Mouse (Mus musculus) stomach, adult 2 months (tissue): ENCODE data around the gene Hist2h2ac. TPM values are rescaled to one million over a fixed set of nuclear protein-coding genes. Genes with fewer than 3 reads are reported as not detected.

Source experiments
- polyA plus RNA-seq: library from polyadenylated mRNA; depleted of rRNA; stranded (reverse); fragments of >200 nt; gene quantifications from 2 replicates; pipeline ENCODE4 v1.2.3, GENCODE M21; 2012; rRNA removed

The Hist2h2ac gene
- 3.6 and 7.2 TPM in 2 replicates for polyA plus RNA-seq

DNA sequence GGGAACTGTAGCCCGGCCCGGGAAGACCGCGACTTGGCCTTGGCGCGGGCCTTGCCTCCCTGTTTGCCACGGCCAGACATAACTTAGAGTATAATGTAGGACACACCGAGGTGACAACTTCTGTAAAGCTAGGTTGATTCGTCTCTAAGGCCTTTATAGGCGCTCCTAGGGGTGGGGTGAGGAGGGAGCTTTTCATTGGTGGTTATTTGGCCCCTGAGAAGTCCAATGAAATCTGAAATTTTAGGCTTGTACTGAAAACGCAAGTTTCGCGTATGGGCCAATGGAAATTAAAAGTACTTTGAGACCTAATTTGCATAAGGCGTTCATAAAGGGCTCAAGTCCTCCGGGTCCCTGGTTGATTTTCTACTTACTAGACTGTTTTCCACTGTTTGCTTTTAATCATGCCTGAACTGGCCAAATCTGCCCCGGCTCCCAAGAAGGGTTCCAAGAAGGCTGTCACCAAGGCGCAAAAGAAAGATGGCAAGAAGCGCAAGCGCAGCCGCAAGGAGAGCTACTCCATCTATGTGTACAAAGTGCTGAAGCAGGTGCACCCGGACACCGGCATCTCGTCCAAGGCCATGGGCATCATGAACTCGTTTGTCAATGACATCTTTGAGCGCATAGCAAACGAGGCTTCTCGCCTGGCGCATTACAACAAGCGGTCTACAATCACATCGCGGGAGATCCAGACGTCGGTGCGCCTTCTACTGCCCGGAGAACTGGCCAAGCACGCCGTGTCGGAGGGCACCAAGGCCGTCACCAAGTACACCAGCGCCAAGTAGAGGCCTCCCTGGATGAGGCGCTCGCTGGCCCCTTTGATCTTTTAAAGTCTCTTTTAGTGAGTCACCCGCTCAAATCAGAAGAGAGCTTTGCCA lies at the start of gene Hist2h2ac, which contains the start of gene Hist2h2be:
Hist2h2ac (minus strand) TSS at position 116 of the 875 bp plus-strand sequence.
Hist2h2be (plus strand) TSS at position 355 of the 875 bp plus-strand sequence.

DNA sequence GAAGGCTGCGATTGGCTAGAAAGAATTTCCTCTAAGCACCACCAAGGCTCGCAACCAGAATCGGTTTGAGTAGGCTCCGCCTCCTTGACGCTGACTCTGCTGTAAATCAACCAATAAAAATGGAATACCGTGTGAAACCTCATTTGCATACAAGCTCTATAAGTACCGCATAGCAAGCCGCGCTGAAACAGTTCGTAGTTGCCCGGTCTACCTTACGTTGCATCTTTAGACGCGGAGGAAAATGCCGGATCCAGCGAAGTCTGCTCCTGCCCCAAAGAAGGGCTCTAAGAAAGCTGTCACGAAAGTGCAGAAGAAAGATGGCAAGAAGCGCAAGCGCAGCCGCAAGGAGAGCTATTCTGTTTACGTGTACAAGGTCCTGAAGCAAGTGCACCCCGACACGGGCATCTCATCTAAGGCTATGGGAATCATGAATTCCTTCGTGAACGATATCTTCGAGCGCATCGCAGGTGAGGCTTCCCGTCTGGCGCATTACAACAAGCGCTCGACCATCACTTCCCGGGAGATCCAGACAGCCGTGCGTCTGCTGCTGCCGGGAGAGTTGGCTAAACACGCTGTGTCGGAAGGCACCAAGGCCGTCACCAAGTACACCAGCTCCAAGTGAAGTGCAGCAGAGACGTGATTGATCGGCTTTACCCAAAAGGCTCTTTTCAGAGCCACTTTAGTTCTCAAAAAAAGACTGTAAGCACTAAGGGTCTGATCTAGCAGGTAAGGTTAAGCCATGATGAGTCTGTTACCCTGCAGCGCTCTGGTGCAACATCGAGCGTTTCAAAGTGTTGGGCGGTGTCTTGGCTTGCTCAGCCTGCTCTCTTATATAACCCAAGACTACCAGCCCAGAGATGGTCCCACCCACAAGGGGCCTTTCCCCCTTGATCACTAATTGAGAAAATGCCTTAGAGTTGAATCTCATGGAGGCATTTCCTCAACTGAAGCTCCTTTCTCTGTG lies 49.1 kb upstream of the Hist2h2ac start, which contains the start of gene Hist2h2bb:
Hist2h2bb (plus strand) TSS at position 242 of the 964 bp plus-strand sequence.

DNA sequence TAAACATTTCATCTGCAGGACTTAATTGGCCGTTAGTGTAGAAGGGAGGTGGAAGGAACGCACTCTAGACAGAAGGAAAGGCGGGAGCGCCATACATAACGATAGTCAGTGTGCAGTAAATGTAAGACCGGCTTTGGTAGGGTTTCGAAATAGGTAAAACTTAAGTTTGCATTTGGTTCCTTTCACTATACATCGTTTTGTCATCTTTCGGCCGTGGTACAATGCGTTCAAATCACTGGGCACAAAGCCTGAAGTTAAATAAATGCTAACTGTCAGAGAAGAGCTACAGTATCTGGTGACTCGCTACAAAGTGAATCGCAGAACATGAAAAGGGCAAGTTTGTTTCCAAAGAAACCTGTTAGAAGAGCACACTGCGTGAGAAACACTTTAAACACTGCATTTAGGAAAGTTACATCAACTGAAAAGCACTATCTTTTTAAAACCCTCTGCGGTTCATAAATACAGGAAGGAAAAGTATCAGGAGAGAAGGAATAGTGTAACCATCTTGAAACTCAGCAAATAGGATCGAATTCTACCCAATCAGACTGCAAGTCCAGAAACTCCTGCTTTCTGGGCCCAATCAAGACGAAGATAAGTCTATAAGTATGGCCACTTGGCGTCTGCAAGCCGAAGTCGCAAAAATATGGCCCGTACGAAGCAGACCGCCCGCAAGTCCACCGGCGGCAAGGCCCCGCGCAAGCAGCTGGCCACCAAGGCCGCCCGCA lies 47.5 kb upstream of the Hist2h2ac start, which contains the start of gene Hist2h3b:
Hist2h3b (plus strand) TSS at position 604 of the 725 bp plus-strand sequence.

DNA sequence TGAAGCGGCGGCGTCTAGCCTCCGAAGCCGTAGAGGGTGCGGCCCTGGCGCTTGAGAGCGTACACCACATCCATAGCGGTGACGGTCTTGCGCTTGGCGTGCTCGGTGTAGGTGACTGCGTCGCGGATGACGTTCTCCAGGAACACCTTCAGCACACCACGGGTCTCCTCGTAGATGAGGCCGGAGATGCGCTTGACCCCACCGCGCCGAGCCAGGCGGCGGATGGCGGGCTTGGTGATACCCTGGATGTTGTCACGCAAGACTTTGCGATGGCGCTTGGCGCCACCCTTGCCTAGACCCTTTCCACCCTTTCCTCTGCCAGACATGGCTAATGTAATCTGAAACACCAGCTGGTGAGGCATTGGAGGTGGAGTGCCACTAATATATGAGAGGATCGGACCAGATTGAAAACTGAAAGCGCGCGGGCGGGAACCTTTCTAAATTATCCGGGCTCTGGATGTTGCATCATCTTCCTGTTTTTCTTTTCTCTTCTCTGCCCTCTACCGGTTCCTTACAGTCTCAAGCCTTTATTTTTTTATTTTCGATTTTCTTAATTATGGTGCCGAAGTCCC lies 42.4 kb upstream of the Hist2h2ac start, which contains the start of gene Hist2h4:
Hist2h4 (minus strand) TSS at position 333 of the 572 bp plus-strand sequence.

DNA sequence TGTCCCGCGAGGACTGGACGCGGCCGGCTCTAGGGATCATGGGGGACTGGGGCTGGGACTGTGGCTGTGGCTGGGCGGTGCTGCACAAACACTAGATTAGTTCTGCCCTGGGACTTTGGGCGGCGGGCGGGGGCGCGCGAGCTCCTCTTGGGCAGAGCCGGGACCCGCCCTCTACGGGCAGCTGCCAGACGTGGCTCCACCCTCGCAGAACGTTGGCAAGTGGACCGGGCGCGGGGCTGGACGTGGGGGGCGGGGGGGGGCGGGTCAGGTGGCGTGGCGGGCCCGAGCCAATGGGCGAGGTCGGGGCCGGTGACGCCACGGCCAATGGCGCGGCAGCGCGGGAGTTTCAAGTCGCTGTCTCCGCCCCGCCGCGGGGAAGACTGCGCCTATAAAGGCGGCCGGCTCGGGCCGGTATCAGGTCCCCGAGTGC lies 25.8 kb upstream of the Hist2h2ac start, which contains the start of gene Hist2h3c1:
Hist2h3c1 (plus strand) TSS at position 259 of the 430 bp plus-strand sequence.

DNA sequence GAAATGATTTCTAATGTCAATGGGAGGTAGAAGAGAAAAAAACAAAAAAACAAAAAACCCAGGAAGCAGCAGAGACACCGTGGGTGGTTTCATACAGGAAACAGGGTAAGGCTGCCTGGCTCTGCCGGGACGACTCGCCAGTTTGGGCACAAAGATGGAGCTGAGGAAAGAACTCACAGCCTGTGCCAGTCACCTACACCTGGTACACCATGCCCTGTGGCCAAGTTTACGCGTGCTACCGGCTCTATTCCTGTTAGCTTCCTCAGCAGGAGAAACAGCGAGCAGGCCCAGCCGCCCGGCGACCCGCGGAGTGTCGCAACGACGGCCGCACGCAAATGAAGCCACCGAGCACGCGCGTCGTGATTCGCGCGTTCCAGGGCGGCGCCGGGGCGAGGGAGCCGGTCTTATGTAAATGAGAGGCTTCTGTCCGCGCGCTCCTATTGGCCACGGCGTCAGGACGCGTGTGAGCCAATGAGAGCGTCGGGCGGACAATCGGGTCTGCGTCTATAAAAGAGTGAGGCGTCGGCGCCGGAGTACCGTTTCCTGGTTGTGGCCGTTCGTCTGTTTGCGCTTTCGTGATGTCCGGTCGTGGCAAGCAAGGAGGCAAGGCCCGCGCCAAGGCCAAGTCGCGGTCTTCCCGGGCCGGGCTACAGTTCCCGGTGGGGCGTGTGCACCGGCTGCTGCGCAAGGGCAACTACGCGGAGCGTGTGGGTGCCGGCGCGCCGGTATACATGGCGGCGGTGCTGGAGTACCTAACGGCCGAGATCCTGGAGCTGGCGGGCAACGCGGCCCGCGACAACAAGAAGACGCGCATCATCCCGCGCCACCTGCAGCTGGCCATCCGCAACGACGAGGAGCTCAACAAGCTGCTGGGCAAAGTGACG lies 24.6 kb upstream of the Hist2h2ac start, which contains the start of gene Hist2h2aa1:
Hist2h2aa1 (plus strand) TSS at position 495 of the 884 bp plus-strand sequence.

DNA sequence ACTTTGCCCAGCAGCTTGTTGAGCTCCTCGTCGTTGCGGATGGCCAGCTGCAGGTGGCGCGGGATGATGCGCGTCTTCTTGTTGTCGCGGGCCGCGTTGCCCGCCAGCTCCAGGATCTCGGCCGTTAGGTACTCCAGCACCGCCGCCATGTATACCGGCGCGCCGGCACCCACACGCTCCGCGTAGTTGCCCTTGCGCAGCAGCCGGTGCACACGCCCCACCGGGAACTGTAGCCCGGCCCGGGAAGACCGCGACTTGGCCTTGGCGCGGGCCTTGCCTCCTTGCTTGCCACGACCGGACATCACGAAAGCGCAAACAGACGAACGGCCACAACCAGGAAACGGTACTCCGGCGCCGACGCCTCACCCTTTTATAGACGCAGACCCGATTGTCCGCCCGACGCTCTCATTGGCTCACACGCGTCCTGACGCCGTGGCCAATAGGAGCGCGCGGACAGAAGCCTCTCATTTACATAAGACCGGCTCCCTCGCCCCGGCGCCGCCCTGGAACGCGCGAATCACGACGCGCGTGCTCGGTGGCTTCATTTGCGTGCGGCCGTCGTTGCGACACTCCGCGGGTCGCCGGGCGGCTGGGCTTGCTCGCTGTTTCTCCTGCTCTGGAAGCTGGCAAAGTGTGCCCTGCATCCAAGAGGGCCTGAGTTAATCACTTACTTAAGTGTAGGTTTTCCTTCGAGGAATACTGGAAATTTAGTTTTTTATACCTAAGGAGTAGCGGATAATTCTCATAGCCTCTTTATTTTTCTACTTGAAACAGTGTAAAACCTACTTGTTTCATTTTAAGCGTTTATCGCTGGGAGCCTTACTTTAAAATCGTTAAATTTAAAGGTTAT lies 19.5 kb upstream of the Hist2h2ac start, which contains the start of gene Hist2h2aa2:
Hist2h2aa2 (minus strand) TSS at position 328 of the 850 bp plus-strand sequence.

DNA sequence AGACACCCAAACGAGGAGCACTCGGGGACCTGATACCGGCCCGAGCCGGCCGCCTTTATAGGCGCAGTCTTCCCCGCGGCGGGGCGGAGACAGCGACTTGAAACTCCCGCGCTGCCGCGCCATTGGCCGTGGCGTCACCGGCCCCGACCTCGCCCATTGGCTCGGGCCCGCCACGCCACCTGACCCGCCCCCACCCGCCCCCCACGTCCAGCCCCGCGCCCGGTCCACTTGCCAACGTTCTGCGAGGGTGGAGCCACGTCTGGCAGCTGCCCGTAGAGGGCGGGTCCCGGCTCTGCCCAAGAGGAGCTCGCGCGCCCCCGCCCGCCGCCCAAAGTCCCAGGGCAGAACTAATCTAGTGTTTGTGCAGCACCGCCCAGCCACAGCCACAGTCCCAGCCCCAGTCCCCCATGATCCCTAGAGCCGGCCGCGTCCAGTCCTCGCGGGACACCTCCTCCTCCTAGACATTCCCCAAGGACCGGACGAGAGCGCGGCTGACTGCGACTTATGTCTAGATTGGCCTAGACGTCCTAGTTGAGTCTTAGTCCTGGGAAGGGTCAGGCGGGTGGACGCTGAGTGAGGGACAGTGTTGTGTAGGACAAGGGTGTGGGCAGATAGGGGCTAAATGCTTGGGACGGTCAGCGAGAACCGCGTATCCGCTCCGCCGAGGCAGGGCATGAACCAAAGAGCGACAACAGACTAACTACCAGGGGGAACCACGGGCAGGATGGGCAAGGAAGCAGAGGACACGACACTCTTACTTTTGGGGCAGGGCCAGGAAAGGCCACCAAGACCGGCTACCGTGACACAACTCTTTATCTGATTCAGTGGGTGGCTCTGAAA lies 18.5 kb upstream of the Hist2h2ac start, which contains the start of gene Hist2h3c2:
Hist2h3c2 (minus strand) TSS at position 174 of the 840 bp plus-strand sequence.

DNA sequence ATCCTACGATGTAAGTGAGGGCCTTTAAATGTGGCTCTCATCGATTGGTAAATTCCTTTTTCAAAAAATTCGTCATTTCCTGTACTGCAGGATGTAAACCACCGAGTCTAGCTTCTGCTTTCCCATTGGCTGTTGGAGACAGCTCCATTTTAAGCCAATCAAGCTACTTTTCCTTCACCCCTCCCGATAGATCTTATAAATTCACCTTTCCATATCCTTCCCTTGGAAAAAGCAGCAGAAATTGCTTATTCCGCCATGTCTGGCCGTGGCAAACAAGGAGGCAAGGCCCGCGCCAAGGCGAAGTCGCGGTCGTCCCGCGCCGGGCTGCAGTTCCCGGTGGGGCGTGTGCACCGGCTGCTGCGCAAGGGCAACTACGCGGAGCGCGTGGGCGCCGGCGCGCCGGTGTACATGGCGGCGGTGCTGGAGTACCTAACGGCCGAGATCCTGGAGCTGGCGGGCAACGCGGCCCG lies 984 bp downstream of the Hist2h2ac start, which contains the start of the genes Bola1 and Hist2h2ab:
Bola1 (minus strand) TSS at position 49 of the 470 bp plus-strand sequence.
Hist2h2ab (plus strand) TSS at position 205 of the 470 bp plus-strand sequence.

DNA sequence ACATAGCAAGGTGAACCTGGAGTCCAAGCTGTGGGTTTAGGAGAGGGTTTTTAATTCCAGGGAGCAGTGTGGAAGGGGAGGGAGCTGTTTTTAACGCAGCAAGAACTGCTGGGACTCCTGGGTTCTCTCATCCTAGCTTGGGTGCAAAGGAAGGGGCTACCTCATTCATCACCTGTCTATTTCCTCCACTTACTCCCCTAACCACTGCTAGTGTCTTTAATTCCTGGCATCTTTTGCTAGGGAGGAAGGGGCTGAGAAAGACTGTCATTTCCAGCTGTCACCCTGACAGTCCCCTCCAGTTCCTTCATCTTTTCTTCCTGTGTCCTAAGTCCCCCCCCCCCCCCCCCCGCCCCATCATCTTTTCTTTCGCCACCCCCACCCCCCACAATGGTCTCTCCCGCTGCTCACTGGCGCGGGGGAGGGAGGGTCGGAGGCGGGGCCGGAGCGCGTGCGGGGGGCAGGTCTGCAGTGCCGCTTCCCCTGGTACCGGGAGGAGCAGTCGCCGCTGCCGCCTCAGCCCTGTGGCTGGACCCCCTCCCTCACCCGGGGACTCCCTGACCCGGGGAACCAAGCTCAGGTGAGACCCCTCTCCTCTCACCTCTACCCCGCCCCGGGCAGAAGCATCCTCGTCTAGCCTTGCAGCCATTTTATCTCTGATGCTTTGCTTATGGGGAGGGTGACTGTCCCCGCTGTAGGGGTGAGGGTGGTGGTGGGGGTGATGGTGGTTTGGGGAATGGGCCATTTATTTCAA lies 39.8 kb downstream of the Hist2h2ac start, which contains the start of gene Sv2a:
Sv2a (plus strand) TSS at position 425 of the 751 bp plus-strand sequence.

DNA sequence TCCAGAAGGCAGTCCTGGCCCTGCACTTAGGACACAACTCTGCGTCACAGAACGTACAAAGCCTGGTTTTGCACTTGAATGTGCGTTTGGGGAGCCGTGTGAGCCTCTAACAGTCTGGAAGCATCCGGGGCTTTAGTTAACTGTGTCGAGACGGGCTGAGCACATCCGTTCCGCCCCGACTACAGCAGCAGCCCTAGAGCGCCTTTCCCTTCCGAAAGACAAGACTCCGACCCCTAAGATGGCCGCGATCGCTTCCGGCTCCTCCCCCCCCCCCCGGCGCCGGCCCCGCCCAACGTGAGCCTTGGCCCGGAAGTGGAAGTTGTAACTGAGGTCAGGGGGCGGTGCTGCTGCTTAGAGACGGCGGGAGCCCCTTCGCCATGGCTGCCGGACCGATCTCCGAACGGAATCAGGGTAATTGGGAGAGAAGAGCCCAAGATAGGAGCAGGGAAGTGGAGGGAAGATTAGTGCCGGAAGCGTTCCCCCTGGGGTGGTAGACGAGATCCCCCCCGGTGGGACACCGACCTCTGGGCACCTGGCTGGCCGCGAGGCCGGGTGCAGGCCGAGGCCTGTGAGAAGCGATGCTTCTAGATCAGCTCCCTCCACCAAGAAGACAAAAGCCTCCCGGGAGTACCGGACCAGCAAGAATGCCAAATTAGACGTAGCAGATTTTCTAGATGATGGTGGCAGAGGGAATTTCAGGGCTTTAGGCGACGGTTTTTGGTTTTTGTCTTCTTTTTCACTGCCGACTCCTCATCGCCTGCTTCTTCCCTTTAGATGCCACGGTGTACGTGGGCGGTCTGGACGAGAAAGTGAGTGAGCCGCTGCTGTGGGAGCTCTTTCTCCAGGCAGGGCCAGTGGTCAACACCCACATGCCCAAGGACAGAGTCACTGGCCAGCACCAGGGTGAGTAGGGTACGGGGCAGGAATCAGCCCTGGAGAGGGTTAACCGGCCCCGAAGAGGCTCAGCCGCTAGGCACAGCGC lies 48.2 kb downstream of the Hist2h2ac start, which contains the start of gene Sf3b4:
Sf3b4 (plus strand) TSS at position 136 of the 982 bp plus-strand sequence.

